Mouse (Mus musculus) neural tube, embryonic 10.5 days (tissue): ENCODE data around the gene Smarce1.
"Not testable (repeated sequence)": the region's sequence is repeated elsewhere in the genome, so short reads cannot be mapped to it uniquely, and the experiment has no call there.

Source experiments
- DNase-seq: peaks from one replicate; pipeline ENCODE4 v3.0.0-alpha.2; 2017; ENCODE audit warnings: low spot score; ENCODE audit errors: extremely low spot score

Gene Smarce1

GRCm38 (mm10) chr11:99230261-99231048, at the start of gene Smarce1:
Gene Smarce1, minus strand, starts transcription at chr11:99231017.
- DNase-seq: peak; percentile 90

- DNase-seq: no peak
These were observed 49.2 kb upstream of the Smarce1 start for GRCm38 (mm10) chr11:99279986-99280385.

GRCm38 (mm10) chr11:99276786-99277185, 46.0 kb upstream of the Smarce1 start:
- no peak for DNase-seq

- no peak for DNase-seq
These were observed 44.8 kb upstream of the Smarce1 start for GRCm38 (mm10) chr11:99275624-99276023.

GRCm38 (mm10) chr11:99272721-99273120, 41.9 kb upstream of the Smarce1 start:
- DNase-seq: no peak

GRCm38 (mm10) chr11:99269192-99269591, 38.4 kb upstream of the Smarce1 start:
- no peak for DNase-seq

- no peak for DNase-seq
These were observed 35.0 kb upstream of the Smarce1 start for GRCm38 (mm10) chr11:99265796-99266195.

GRCm38 (mm10) chr11:99265220-99265619, 34.4 kb upstream of the Smarce1 start:
- DNase-seq: no peak

- no peak for DNase-seq
These were observed 25.4 kb upstream of the Smarce1 start for GRCm38 (mm10) chr11:99256213-99256612.

- no peak for DNase-seq
These were observed 24.5 kb upstream of the Smarce1 start for GRCm38 (mm10) chr11:99255316-99255715.

GRCm38 (mm10) chr11:99253893-99254292, 23.1 kb upstream of the Smarce1 start:
- no peak for DNase-seq

GRCm38 (mm10) chr11:99252671-99253070, 21.9 kb upstream of the Smarce1 start:
- no peak for DNase-seq

- DNase-seq: no peak
These were observed 19.8 kb upstream of the Smarce1 start for GRCm38 (mm10) chr11:99250666-99251065.

- no peak for DNase-seq
These were observed 19.4 kb upstream of the Smarce1 start for GRCm38 (mm10) chr11:99250241-99250640.

- no peak for DNase-seq
These were observed 18.3 kb upstream of the Smarce1 start for GRCm38 (mm10) chr11:99249115-99249514.

- no peak for DNase-seq
These were observed 17.1 kb upstream of the Smarce1 start for GRCm38 (mm10) chr11:99247916-99248315.

GRCm38 (mm10) chr11:99244519-99244918, 13.7 kb upstream of the Smarce1 start:
- not testable (repeated sequence) for DNase-seq

- peak; percentile 40 for DNase-seq
These were observed 13.1 kb upstream of the Smarce1 start, which contains the start of gene Krt222 for GRCm38 (mm10) chr11:99243820-99244374. Gene Krt222, minus strand, starts transcription at chr11:99244085.

- no peak for DNase-seq
These were observed 12.5 kb upstream of the Smarce1 start for GRCm38 (mm10) chr11:99243200-99243819.

- DNase-seq: no peak
These were observed 11.2 kb upstream of the Smarce1 start for GRCm38 (mm10) chr11:99242056-99242455.

- no peak for DNase-seq
These were observed 7.7 kb upstream of the Smarce1 start for GRCm38 (mm10) chr11:99238468-99238867.

GRCm38 (mm10) chr11:99231049-99231816, 416 bp upstream of the Smarce1 start:
- no peak for DNase-seq
